Mouse (Mus musculus) inflammation-experienced regulatory T-cells, adult 6 months (primary cell): ENCODE data around the gene Mms22l. TPM values are rescaled to one million over a fixed set of nuclear protein-coding genes. Genes with fewer than 3 reads are reported as not detected.
"Not testable (repeated sequence)": the region's sequence is repeated elsewhere in the genome, so short reads cannot be mapped to it uniquely, and the experiment has no call there.

Experiments used
- ATAC-seq: one replicate; pipeline ENCODE4 v1.8.0; 2017
- polyA plus RNA-seq, 3 experiments: library from polyadenylated mRNA; unstranded; fragments of 100-300 nt; shearing (Covaris generic); gene quantifications; one replicate each; pipeline ENCODE4 v1.2.1; 2017

Gene Mms22l
- 10 to 100 TPM in 1 of 3 experiments, 1 to 10 TPM in 2; 3.5 to 11.5 (median 4.7) TPM for polyA plus RNA-seq

- ATAC-seq: peak; percentile 86
These were observed at the start of gene Mms22l for GRCm38 (mm10) chr4:24496116-24496952. TSS of gene Mms22l (plus strand) at chr4:24496451.

GRCm38 (mm10) chr4:24484046-24484445 lies 12.2 kb upstream of the Mms22l start:
- not testable (repeated sequence) for ATAC-seq

GRCm38 (mm10) chr4:24496953-24497319 lies 685 bp downstream of the Mms22l start:
- ATAC-seq: no peak

GRCm38 (mm10) chr4:24509195-24509594 lies 12.9 kb downstream of the Mms22l start:
- ATAC-seq: no peak

- no peak for ATAC-seq
These were observed 40.7 kb downstream of the Mms22l start for GRCm38 (mm10) chr4:24536989-24537388.

GRCm38 (mm10) chr4:24543421-24543820 lies 47.2 kb downstream of the Mms22l start:
- no peak for ATAC-seq

- no peak for ATAC-seq
These were observed 48.5 kb downstream of the Mms22l start for GRCm38 (mm10) chr4:24544677-24545151.

GRCm38 (mm10) chr4:24556116-24556820 lies 60.0 kb downstream of the Mms22l start:
- peak; percentile 35 for ATAC-seq

- no peak for ATAC-seq
These were observed 60.9 kb downstream of the Mms22l start for GRCm38 (mm10) chr4:24557149-24557548.

GRCm38 (mm10) chr4:24568026-24568425 lies 71.8 kb downstream of the Mms22l start:
- ATAC-seq: no peak

GRCm38 (mm10) chr4:24568989-24569556 lies 72.8 kb downstream of the Mms22l start:
- peak; percentile 87 for ATAC-seq

- ATAC-seq: peak; percentile 85
These were observed 78.0 kb downstream of the Mms22l start for GRCm38 (mm10) chr4:24574276-24574675.

GRCm38 (mm10) chr4:24577594-24577993 lies 81.3 kb downstream of the Mms22l start:
- no peak for ATAC-seq

GRCm38 (mm10) chr4:24582295-24582694 lies 86.0 kb downstream of the Mms22l start:
- no peak for ATAC-seq

- ATAC-seq: no peak
These were observed 87.7 kb downstream of the Mms22l start for GRCm38 (mm10) chr4:24583997-24584396.

GRCm38 (mm10) chr4:24594824-24595223 lies 98.6 kb downstream of the Mms22l start:
- ATAC-seq: no peak

GRCm38 (mm10) chr4:24596942-24597611 lies 100.8 kb downstream of the Mms22l start:
- no peak for ATAC-seq

- ATAC-seq: no peak
These were observed 102.4 kb downstream of the Mms22l start for GRCm38 (mm10) chr4:24598637-24599036.

- ATAC-seq: no peak
These were observed 105.5 kb downstream of the Mms22l start for GRCm38 (mm10) chr4:24601711-24602110.

- ATAC-seq: no peak
These were observed 112.8 kb downstream of the Mms22l start for GRCm38 (mm10) chr4:24609085-24609484.

GRCm38 (mm10) chr4:24609564-24609963 lies 113.3 kb downstream of the Mms22l start:
- ATAC-seq: no peak

- ATAC-seq: no peak
These were observed 123.8 kb downstream of the Mms22l start for GRCm38 (mm10) chr4:24620005-24620404.

- no peak for ATAC-seq
These were observed 124.2 kb downstream of the Mms22l start for GRCm38 (mm10) chr4:24620440-24620839.
